Mouse (Mus musculus) embryonic fibroblast, embryonic 13.5 days (primary cell): Measurements from ENCODE around the gene Dnhd1. TPM values are rescaled to one million over a fixed set of nuclear protein-coding genes. Genes with fewer than 3 reads are reported as not detected.
"Not testable (repeated sequence)": the region's sequence is repeated elsewhere in the genome, so short reads cannot be mapped to it uniquely, and the experiment has no call there.

Experiments used
- H3K27ac ChIP-seq: 2 replicates; pipeline ENCODE4 v1.5.1; 2012; ENCODE audit warnings: low read length, control low read depth, inconsistent platforms; ENCODE audit not compliant: insufficient read depth
- H3K4me1 ChIP-seq: 2 replicates; pipeline ENCODE4 v1.6.1; 2011; ENCODE audit warnings: low read length; ENCODE audit not compliant: control insufficient read depth, insufficient read depth
- H3K4me3 ChIP-seq: 2 replicates; pipeline ENCODE4 v1.5.1; 2011; ENCODE audit warnings: mild to moderate bottlenecking, control low read depth, low read length; ENCODE audit not compliant: insufficient read depth
- CTCF ChIP-seq: IDR thresholded peaks from 2 replicates; pipeline ENCODE4 v1.5.1; 2011; ENCODE audit warnings: mild to moderate bottlenecking, control low read depth, low read length, moderate library complexity, borderline replicate concordance; ENCODE audit not compliant: insufficient read depth
- POLR2A ChIP-seq: IDR thresholded peaks from 2 replicates; pipeline ENCODE4 v1.6.1; 2011; ENCODE audit warnings: low read depth, mild to moderate bottlenecking, control low read depth, low read length, moderate library complexity
- polyA plus RNA-seq: library from polyadenylated mRNA; stranded (reverse); fragments of >200 nt; gene quantifications from 2 replicates; pipeline ENCODE4 v1.2.4, GENCODE M21; 2011; ENCODE audit warnings: low read depth; ENCODE audit not compliant: missing spikeins, insufficient read length

The Dnhd1 gene
- polyA plus RNA-seq, 1 experiment: 3.1 TPM

DNA sequence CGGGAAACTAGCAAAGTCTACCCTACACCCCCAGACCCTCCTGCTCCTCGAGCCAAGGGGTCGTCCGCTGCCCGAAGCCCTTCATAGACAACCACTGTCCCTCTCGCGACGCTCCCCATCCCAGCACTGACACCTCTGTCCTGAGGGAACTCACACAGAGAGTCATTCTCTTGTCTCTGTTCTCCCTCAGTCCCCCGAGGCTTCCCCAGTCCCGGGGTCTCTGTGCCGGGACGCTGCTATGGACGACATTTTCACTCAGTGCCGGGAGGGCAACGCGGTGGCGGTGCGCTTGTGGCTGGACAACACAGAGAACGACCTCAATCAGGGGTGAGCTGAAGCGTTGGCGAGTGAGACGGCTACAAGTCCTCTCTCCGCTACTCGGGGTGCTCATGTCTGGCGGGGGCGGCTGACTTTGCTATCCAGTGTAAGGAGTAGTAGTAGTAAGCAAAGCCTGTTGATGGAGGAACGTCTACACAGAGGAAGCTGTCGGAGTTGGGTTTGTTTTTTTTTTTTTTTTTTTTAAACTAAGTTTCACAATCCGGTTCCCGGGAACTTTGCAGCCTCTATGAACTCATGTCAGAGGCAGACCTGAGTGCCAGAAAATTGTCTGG is 86.4 kb downstream of the Dnhd1 start, which contains the start of gene Rrp8:
TSS of gene Rrp8 (minus strand) at position 475 of the 611 bp plus-strand sequence.
- Histone ChIP-seq H3K4me1 (peaks cover 9% of the 10 kb centered on the region), H3K4me3 (peak within 1 kb of the TSS; percentile 99), H3K27ac (peak within 1 kb of the TSS; percentile 99)
- no peak for TF ChIP-seq CTCF
- TF ChIP-seq POLR2A: peak; percentile 33; the same call in 1 of the 2 replicates

DNA sequence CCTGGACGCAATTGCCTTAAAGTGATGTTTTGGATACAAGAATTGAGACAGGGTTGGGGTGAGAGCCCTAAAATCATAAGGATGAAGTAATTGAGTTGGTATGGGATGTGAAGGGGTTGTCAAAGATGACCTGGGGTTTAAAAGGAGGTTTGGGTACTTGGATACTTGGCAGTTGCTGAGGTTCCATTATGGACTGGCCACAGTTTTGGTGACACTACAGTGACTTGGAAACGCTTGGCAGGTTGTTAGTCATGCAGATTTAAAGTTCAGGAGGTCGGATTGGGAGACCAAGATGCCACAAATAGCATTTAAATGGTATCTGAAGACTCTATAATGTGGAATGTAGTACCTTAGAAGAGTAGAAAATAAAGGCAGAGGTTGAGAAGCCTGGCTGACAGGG is 87.0 kb downstream of the Dnhd1 start:
- Histone ChIP-seq H3K4me3 (peak overlapping the region; percentile 99), H3K27ac (peak overlapping the region; percentile 99), H3K4me1 (peaks cover 9% of the 10 kb centered on the region)
- TF ChIP-seq CTCF (no peak), POLR2A (peak; percentile 18; the same call in 1 of the 2 replicates)

DNA sequence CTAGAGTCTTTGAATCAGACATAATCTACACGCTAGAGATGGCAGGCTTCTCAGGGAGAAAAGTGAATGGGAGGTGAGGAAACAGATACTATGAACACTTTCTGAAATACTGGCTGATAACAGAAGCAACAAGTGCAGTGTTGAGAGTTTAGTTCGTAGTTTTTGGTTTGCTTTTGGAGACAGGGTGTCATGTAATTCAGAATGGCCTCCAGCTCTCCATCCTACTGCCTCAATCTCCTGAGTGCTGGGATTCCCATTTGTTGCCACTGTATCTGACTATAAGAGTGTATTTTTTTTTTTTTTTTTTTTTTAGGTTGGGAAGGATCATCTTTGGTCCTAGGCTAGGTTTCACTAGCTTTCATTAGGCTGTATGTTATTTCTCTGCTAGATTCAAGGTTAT is 87.7 kb downstream of the Dnhd1 start:
- Histone ChIP-seq H3K4me1 (peaks cover 9% of the 10 kb centered on the region), H3K4me3 (peak overlapping the region; percentile 99), H3K27ac (peak overlapping the region; percentile 99)
- TF ChIP-seq POLR2A (no peak), CTCF (no peak)

DNA sequence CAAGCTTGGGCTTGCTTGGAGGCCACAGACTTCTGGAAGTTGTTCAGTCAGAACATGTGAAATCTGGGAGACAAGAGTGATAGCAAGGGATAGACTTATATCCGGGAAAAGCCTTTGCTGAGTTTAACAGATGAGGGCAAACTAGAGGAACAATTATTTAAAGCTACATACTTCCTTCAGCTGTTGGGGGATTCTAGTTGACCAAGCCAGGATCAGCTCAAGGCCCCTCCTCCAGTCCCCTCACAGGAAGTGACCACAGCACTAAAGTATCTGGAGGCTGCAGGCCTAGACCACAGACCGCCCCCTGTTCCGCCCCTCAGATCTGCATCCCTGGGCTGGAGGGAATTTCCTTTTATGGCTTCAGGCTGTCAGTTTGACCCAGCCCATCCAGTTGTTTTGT is 88.3 kb downstream of the Dnhd1 start:
- Histone ChIP-seq H3K27ac (peak overlapping the region; percentile 99), H3K4me3 (peak overlapping the region; percentile 99), H3K4me1 (peaks cover 9% of the 10 kb centered on the region)
- TF ChIP-seq CTCF (no peak), POLR2A (peak; percentile 67)

DNA sequence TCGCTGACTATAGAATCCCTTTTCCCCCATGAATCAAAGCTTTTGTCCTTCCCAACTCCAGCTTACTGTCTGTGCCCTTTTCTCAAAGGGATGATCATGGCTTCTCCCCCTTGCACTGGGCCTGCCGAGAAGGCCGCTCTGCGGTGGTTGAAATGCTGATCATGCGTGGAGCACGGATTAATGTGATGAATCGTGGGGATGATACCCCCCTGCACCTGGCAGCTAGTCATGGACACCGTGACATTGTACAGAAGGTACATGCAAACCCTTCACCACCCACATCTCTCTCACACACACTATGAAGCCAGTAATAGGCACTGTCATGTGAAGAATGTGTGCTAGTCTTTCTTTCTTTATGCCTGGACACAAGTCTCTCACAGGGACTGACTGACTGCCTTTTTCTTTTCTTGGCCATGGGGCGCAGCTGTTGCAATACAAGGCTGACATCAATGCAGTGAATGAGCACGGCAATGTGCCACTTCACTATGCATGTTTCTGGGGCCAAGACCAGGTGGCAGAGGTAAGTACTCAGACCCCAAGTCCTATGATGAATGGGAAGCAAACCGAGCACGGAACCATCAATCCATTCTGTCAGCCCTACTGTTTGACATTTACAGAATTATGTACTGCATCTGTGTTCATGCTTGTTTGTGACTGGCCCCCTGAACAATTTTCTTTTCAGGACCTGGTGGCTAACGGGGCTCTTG is 89.6 kb downstream of the Dnhd1 start:
- TF ChIP-seq POLR2A: no peak
- no peak for TF ChIP-seq CTCF
- Histone ChIP-seq H3K4me3 (no peak overlapping the region), H3K4me1 (peaks cover 9% of the 10 kb centered on the region), H3K27ac (peak overlapping the region; percentile 94)

DNA sequence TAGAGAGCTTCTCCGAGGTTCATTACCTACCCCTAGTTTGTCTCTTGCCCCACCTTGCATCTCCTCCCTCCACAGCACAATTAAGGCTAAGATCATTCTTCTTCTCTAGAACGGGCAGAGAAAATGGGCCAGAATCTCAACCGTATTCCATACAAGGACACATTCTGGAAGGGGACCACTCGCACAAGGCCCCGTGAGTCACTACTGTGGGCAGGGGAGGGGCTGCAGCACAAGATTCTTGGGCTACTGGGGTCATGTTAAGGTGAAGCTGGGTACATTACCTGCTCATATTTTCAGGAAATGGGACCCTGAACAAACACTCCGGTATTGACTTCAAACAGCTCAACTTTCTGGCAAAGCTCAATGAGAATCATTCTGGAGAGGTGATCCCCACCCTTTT is 90.2 kb downstream of the Dnhd1 start:
- Histone ChIP-seq H3K27ac (peak overlapping the region; percentile 94), H3K4me1 (peaks cover 9% of the 10 kb centered on the region), H3K4me3 (no peak overlapping the region)
- TF ChIP-seq POLR2A (peak; percentile 31; the same call in 1 of the 2 replicates), CTCF (no peak)

DNA sequence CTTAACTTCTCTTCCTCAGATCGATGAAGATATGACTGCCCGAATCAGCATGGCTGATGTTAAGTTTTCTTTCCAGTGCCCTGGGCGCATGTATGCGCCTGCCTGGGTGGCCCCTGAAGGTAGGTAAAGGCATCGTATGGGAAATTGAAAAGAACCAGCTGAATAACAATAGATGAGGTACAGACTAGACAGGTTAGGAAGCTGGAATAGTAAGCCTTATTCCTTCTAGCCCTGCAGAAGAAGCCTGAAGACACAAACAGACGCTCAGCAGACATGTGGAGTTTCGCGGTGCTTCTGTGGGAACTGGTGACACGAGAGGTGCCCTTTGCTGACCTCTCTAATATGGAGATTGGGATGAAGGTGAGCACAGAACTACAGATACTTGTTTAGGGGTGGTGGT is 91.4 kb downstream of the Dnhd1 start:
- TF ChIP-seq CTCF (no peak), POLR2A (no peak; the same call in 1 of the 2 replicates)
- no peak overlapping the region for H3K4me3 ChIP-seq
- no peak overlapping the region for H3K27ac ChIP-seq
- H3K4me1 ChIP-seq: peaks cover 9% of the 10 kb centered on the region

DNA sequence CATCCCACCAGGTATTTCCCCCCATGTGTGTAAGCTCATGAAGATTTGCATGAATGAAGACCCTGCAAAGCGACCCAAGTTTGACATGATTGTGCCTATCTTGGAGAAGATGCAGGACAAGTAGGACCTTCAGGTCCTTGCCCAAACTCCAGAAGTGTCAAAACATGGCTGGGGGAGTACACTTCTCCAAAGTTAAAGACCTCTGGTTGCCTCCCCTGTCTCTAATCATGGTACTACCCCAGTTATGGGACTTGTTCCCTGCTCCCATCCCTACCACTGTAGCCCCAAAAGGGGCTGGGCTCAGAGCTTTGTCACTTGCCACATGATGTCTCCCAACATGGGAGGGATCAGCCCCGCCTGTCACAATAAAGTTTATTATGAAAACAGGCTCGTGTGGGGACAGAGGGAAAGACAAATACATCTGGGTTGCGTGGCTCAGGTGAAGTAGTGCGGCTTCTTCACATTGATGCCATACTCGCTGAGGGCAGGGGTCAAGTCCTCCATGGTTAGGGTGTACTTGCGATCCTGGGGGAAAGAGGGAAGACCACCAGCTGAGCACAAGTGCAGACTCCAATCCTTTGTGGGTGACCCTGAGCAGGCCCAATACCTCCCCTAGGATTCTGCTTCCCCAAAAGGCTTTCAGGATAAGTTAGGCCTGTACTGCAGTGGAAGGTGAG is 92.0 kb downstream of the Dnhd1 start:
- peak overlapping the region; percentile 55 for H3K4me3 ChIP-seq
- H3K4me1 ChIP-seq, H3K27ac ChIP-seq: not testable (repeated sequence)
- TF ChIP-seq POLR2A: 0 out of 2 replicates have a peak, but pooled peaks have one; percentile 2

DNA sequence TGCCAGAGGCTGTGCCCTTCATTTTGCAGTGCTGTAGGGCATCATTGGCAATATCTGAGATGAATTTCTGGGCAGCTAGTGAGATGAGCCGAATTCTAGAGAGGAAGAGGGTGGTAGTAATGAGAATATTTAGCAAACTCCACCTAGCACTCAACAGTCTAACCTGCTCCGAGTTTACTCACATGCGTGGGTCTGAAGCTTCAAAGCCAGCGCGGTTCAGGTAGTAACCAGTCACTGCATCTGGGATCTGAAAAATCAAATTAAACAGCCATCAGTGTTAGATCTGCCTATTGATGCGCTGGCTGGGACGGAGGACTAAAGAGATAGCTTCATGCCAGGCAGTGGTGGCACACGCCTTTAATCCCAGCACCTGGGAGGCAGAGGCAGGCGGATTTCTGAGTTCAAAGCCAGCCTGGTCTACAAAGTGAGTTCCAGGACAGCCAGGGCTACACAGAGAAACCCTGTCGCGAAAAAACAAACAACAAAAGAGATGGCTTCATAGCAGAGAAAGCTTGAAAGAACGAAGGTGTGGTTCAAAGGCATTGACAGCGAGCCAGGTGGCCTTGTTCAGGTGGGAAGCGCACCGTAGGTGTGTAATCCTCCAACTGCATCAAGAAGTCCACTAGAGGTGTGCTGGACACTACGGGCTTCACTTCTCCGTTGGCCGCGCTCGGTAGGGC is 92.8 kb downstream of the Dnhd1 start:
- not testable (repeated sequence) for H3K4me1 ChIP-seq
- H3K27ac ChIP-seq: peak overlapping the region; percentile 53; the same call in 1 of the 2 replicates
- TF ChIP-seq POLR2A: peak; percentile 43
- peak overlapping the region; percentile 55 for H3K4me3 ChIP-seq
